In the genomic region with DNA sequence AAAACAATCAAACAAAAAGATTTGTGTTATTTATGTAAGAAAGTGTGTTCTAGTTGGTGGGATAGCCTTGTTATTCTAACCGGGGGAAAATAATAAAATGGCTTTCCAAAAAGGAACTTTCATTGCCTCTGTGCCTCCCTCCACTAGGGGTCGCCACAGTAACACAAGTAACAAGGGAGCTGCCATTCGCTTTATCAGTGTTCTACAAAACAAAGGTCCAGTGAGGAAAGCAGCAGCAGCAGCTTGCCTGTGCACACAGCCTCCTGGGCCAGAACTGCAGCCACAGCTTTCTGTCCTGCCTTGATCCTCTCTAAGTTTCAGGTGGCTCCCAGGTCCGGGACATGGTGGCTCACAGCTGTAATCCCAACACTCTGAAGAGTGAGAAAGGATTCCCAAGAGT, we compare ENCODE assay signal across 1 mouse cellular context.
TF ChIP-seq lines count a peak whose summit lies in the region.

No protein-coding gene starts in this region.

TF ChIP-seq in CH12.LX, 34 proteins besides CTCF, POLR2A, EP300 and RAD21:
- TF ChIP-seq SMC3 (IDR thresholded peaks at IDR 0.05; ENCODE audit: low read depth, low read length) (peak; percentile 83), SIN3A (IDR thresholded peaks at IDR 0.05; ENCODE audit: low read length) (no peak), JUN (IDR thresholded peaks at IDR 0.05; ENCODE audit: insufficient read depth, low read depth, low read length) (no peak), ZC3H11A (IDR thresholded peaks at IDR 0.05; ENCODE audit: low read depth, low read length) (peak; percentile 43; the same call in 1 of the 2 replicates), NRF1 (IDR thresholded peaks at IDR 0.05; ENCODE audit: low read depth, low read length) (0 out of 2 replicates have a peak, but pooled peaks have one; percentile 11)
